Mouse (Mus musculus) kidney, embryonic 15.5 days (tissue): ENCODE measurements at regions not wholly inside any gene's neighbourhood (a gene's known extent, or its start where the extent isn't known, plus 50 kb on each side); places are given as distances from the start of the nearest gene placed in this dataset.

Source experiments
- ATAC-seq: fragments of 200-750 bp; cut with Nextera tagmentation; replicated peaks from 2 replicates; pipeline ENCODE4 v1.8.0; 2017; ENCODE audit warnings: moderate TSS enrichment; ENCODE audit not compliant: low FRiP score
- H3K27ac ChIP-seq: fragments of 300-500 bp; sonication (generic); 2 replicates; pipeline ENCODE4 v1.5.1; 2015; ENCODE audit warnings: mild to moderate bottlenecking, inconsistent platforms
- H3K27me3 ChIP-seq: fragments of 300-500 bp; sonication (generic); 2 replicates; pipeline ENCODE4 v1.6.1; 2015; ENCODE audit warnings: inconsistent platforms
- H3K36me3 ChIP-seq: fragments of 300-500 bp; sonication (generic); 2 replicates; pipeline ENCODE4 v1.6.1; 2015; ENCODE audit warnings: inconsistent platforms
- H3K4me1 ChIP-seq: fragments of 300-500 bp; sonication (generic); 2 replicates; pipeline ENCODE4 v1.6.1; 2015; ENCODE audit warnings: inconsistent platforms
- H3K4me2 ChIP-seq: fragments of 300-500 bp; sonication (generic); 2 replicates; pipeline ENCODE4 v1.6.1; 2015; ENCODE audit warnings: moderate library complexity, mild to moderate bottlenecking, inconsistent platforms
- H3K4me3 ChIP-seq: fragments of 300-500 bp; sonication (generic); replicated peaks from 2 replicates; pipeline ENCODE4 v1.5.1; 2015; ENCODE audit warnings: mild to moderate bottlenecking, inconsistent platforms
- H3K9ac ChIP-seq: fragments of 300-500 bp; sonication (generic); 2 replicates; pipeline ENCODE4 v1.6.1; 2015; ENCODE audit warnings: mild to moderate bottlenecking, inconsistent platforms
- H3K9me3 ChIP-seq: fragments of 300-500 bp; sonication (generic); replicated peaks from 2 replicates; pipeline ENCODE4 v1.6.1; 2016; ENCODE audit warnings: inconsistent platforms
- WGBS: fragments of 180-500 bp; shearing (Covaris S2); methylation state at CpG from one replicate; pipeline ENCODE4 v1.1.7; 2015; ENCODE audit warnings: mixed read lengths; 5-methylcytosine and 5-hydroxymethylcytosine counted together

GRCm38 (mm10) chr6:51150066-51150465 lies 282.4 kb upstream of the Nfe2l3 start:
- H3K27me3 ChIP-seq, result no peaks in the 10 kb centered on the region
- no peak overlapping the region for H3K9ac ChIP-seq
- H3K4me3 ChIP-seq, result no peak overlapping the region
- H3K4me2 ChIP-seq, result no peak overlapping the region
- H3K27ac ChIP-seq, result no peak overlapping the region
- peaks cover 17% of the 10 kb centered on the region; the same call in 1 of the 2 replicates for H3K4me1 ChIP-seq
- 73% methylated on average over 2 of the region's 2 CpGs for WGBS
- H3K9me3 ChIP-seq, result no peaks in the 10 kb centered on the region
- no peaks in the 10 kb centered on the region for H3K36me3 ChIP-seq
- no peak for ATAC-seq

- 91% methylated on average over 7 of the region's 7 CpGs for WGBS
- Histone ChIP-seq H3K4me1 (peaks cover 13% of the 10 kb centered on the region; the same call in 1 of the 2 replicates), H3K36me3 (no peaks in the 10 kb centered on the region), H3K27ac (no peak overlapping the region), H3K27me3 (no peaks in the 10 kb centered on the region), H3K4me2 (no peak overlapping the region), H3K4me3 (no peak overlapping the region), H3K9ac (no peak overlapping the region), H3K9me3 (no peaks in the 10 kb centered on the region)
- no peak for ATAC-seq
Measured at GRCm38 (mm10) chr6:51150486-51150885, 282.0 kb upstream of the Nfe2l3 start.

GRCm38 (mm10) chr6:51150916-51151315 lies 281.6 kb upstream of the Nfe2l3 start:
- no peak overlapping the region for H3K9ac ChIP-seq
- no peaks in the 10 kb centered on the region for H3K36me3 ChIP-seq
- H3K4me1 ChIP-seq, result peaks cover 10% of the 10 kb centered on the region; the same call in 1 of the 2 replicates
- no peak overlapping the region for H3K4me2 ChIP-seq
- no peaks in the 10 kb centered on the region for H3K9me3 ChIP-seq
- H3K27ac ChIP-seq, result no peak overlapping the region
- no peaks in the 10 kb centered on the region for H3K27me3 ChIP-seq
- ATAC-seq, result no peak
- 91% methylated on average over 2 of the region's 2 CpGs for WGBS
- no peak overlapping the region for H3K4me3 ChIP-seq

GRCm38 (mm10) chr6:51156836-51157370 lies 275.6 kb upstream of the Nfe2l3 start:
- H3K4me2 ChIP-seq, result no peak overlapping the region
- H3K27ac ChIP-seq, result no peak overlapping the region
- H3K4me1 ChIP-seq, result peaks cover 8% of the 10 kb centered on the region
- ATAC-seq, result no peak
- H3K36me3 ChIP-seq, result no peaks in the 10 kb centered on the region
- H3K27me3 ChIP-seq, result peaks cover 3% of the 10 kb centered on the region; the same call in 1 of the 2 replicates
- H3K9me3 ChIP-seq, result no peaks in the 10 kb centered on the region
- no peak overlapping the region for H3K9ac ChIP-seq
- no peak overlapping the region for H3K4me3 ChIP-seq
- WGBS, result 53% methylated on average over 8 of the region's 8 CpGs

- H3K27me3 ChIP-seq, result peaks cover 3% of the 10 kb centered on the region; the same call in 1 of the 2 replicates
Measured at GRCm38 (mm10) chr6:51161149-51161548, 271.3 kb upstream of the Nfe2l3 start.

GRCm38 (mm10) chr6:51162208-51163082 lies 270.0 kb upstream of the Nfe2l3 start:
- Histone ChIP-seq H3K4me2 (no peak overlapping the region), H3K27ac (peak overlapping the region; percentile 20; the same call in 1 of the 2 replicates), H3K4me1 (peaks cover 23% of the 10 kb centered on the region), H3K27me3 (no peaks in the 10 kb centered on the region; the same call in 1 of the 2 replicates), H3K4me3 (no peak overlapping the region), H3K9ac (no peak overlapping the region), H3K36me3 (no peaks in the 10 kb centered on the region), H3K9me3 (no peaks in the 10 kb centered on the region)
- 61% methylated on average over 14 of the region's 14 CpGs for WGBS
- no peak for ATAC-seq

More at GRCm38 (mm10) chr6:51161149-51161548, 271.3 kb upstream of the Nfe2l3 start:
- 71% methylated on average over 6 of the region's 6 CpGs for WGBS
- no peak overlapping the region for H3K27ac ChIP-seq
- H3K9ac ChIP-seq, result no peak overlapping the region
- no peak overlapping the region for H3K4me3 ChIP-seq
- H3K4me1 ChIP-seq, result peaks cover 31% of the 10 kb centered on the region
- no peak for ATAC-seq
- H3K9me3 ChIP-seq, result no peaks in the 10 kb centered on the region
- no peaks in the 10 kb centered on the region for H3K36me3 ChIP-seq
- H3K4me2 ChIP-seq, result no peak overlapping the region

- Histone ChIP-seq H3K9ac (no peak overlapping the region), H3K9me3 (no peaks in the 10 kb centered on the region), H3K27me3 (no peaks in the 10 kb centered on the region; the same call in 1 of the 2 replicates), H3K4me3 (no peak overlapping the region), H3K4me2 (no peak overlapping the region), H3K36me3 (no peaks in the 10 kb centered on the region), H3K4me1 (peaks cover 28% of the 10 kb centered on the region), H3K27ac (0 out of 2 replicates have a peak overlapping the region, but pooled peaks have one; percentile 20)
- 44% methylated on average over 5 of the region's 5 CpGs for WGBS
- no peak for ATAC-seq
Measured at GRCm38 (mm10) chr6:51163266-51163665, 269.2 kb upstream of the Nfe2l3 start.

- Histone ChIP-seq H3K27me3 (no peaks in the 10 kb centered on the region), H3K9me3 (no peaks in the 10 kb centered on the region), H3K4me1 (peaks cover 34% of the 10 kb centered on the region), H3K27ac (no peak overlapping the region), H3K9ac (no peak overlapping the region), H3K4me2 (no peak overlapping the region), H3K36me3 (no peaks in the 10 kb centered on the region), H3K4me3 (no peak overlapping the region)
- ATAC-seq, result no peak
- 73% methylated on average over 4 of the region's 4 CpGs for WGBS
Measured at GRCm38 (mm10) chr6:51163882-51164281, 268.6 kb upstream of the Nfe2l3 start.

- WGBS, result 82% methylated on average over 5 of the region's 5 CpGs
- Histone ChIP-seq H3K9ac (no peak overlapping the region), H3K27me3 (no peaks in the 10 kb centered on the region), H3K4me3 (no peak overlapping the region), H3K4me2 (no peak overlapping the region), H3K36me3 (no peaks in the 10 kb centered on the region), H3K27ac (no peak overlapping the region), H3K9me3 (no peaks in the 10 kb centered on the region), H3K4me1 (peaks cover 50% of the 10 kb centered on the region)
- no peak for ATAC-seq
Measured at GRCm38 (mm10) chr6:51167028-51167427, 265.4 kb upstream of the Nfe2l3 start.

- 2% methylated on average over 11 of the region's 11 CpGs for WGBS
- Histone ChIP-seq H3K4me3 (peak overlapping the region; percentile 39; the same call in 1 of the 2 replicates), H3K9ac (no peak overlapping the region), H3K27ac (peak overlapping the region; percentile 92), H3K36me3 (no peaks in the 10 kb centered on the region), H3K9me3 (no peaks in the 10 kb centered on the region), H3K27me3 (no peaks in the 10 kb centered on the region), H3K4me1 (peaks cover 48% of the 10 kb centered on the region), H3K4me2 (peak overlapping the region; percentile 71)
- peak; percentile 41; the same call in 1 of the 2 replicates for ATAC-seq
Measured at GRCm38 (mm10) chr6:51168048-51168447, 264.4 kb upstream of the Nfe2l3 start.

GRCm38 (mm10) chr6:51168775-51169695 lies 263.4 kb upstream of the Nfe2l3 start:
- 10% methylated on average over 38 of the region's 38 CpGs for WGBS
- H3K9ac ChIP-seq, result peak overlapping the region; percentile 57
- peak; percentile 37; the same call in 1 of the 2 replicates for ATAC-seq

More at GRCm38 (mm10) chr6:51168775-51169695, 263.4 kb upstream of the Nfe2l3 start:
- Histone ChIP-seq H3K9me3 (no peaks in the 10 kb centered on the region), H3K36me3 (no peaks in the 10 kb centered on the region), H3K4me2 (peak overlapping the region; percentile 71), H3K27me3 (no peaks in the 10 kb centered on the region), H3K4me3 (peak overlapping the region; percentile 39), H3K4me1 (peaks cover 51% of the 10 kb centered on the region), H3K27ac (peak overlapping the region; percentile 92)
